Mouse (Mus musculus): ENCODE measurements at regions not wholly inside any gene's neighbourhood (a gene's known extent, or its start where the extent isn't known, plus 50 kb on each side); places are given as distances from the start of the nearest gene placed in this dataset.

DNA sequence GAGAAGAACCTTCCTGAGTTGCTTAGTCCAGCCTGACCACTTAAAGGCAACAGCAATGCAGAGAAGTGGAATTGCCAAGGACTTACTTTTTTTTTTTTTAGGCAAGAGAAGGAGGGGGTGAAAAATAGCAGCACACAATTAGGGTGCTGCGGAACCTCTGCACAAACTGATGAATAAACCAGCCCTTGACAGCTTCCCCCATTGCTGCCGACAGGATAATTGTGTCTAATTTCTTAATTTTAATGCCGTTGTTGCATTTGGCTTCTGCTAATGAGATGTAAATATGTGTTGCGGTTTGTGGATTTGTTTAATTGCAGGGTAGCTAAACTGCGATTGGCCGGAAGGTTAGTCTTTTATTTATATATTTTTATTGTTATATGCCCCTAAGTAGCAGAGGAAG is 157.5 kb upstream of the B3gat1 start:
- DNase-seq, result no peak

DNA sequence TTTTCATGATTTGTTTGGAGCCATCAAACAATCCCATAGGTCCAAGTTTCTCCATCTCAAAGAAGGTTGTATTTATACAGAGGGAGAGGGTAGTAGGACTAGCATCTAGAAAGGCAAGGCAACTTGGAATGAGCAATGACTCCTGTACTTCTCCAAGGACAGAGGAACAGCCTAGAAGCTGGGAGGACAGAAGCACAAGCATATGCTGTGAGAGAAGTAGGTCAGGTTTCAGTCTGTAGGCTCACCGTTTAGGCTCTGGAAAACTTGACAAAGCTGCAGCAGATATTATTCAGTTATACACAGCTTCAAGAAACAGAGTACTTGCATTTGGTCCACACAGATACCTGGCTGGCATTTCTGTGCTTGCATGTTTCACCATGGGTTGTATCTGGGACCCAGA is 131.5 kb upstream of the B3gat1 start:
- DNase-seq, result no peak

DNA sequence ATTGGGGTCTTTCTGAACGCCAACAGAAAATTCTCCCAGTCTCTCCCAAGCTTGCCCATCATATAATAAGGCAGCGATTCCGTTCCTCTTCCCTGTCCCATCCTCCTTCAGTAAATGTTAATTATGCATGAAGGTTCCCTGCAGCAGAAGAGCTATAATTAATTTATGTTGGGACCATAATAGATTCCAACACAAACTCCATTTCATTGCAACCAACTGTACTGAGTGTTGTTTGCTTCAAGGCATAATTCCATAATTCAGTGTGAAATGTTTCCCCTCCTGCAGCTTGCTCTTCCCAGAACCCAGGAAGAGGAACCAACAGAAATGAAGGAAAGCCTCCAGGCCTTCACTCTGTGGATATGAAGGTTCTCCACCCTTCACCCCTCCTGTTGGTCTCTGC is 129.0 kb upstream of the B3gat1 start:
- no peak for DNase-seq

- DNase-seq, result no peak
Observed at GRCm38 (mm10) chr9:26611711-26612437, 121.7 kb upstream of the B3gat1 start.

- no peak for DNase-seq
Observed at GRCm38 (mm10) chr9:26622840-26623448, 110.6 kb upstream of the B3gat1 start.

DNA sequence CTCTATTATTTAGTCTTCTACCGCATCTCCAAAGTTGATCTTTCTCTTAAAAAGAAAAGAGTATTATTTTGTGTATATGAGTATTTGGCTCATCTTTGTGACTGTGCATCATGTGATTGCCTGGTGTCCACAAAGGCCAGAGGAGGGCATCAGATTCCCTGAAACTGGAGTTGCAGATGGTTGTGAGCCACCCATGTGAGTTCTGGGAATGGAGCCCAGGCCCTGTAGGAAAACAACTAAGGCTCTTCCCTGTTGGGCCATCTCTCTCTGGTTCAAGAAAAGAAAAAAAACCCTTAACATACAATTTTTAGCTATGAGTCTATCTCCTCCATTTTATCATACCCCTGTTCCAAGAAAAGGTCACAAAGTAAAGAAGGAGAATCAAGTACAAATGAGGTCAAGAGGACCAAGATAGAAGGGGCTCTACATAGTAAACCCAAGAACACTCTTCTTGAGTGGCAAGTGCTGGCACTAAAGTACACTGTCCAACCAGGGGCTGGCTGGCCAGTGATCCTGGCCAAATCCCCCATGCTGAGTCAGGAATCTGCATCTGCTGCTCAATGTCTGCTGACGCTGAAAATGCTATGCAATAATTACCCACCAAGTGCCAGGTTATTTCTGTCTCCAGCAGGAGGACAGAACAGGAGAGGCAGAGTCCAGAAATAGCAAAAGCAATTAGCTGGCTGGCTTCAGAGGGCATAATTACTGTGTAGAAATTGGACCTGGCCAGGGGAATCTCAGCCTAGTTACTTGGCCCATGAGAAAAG is 108.2 kb upstream of the B3gat1 start:
- DNase-seq, result no peak

- DNase-seq, result peak; percentile 17
Observed at GRCm38 (mm10) chr9:26632891-26633650, 100.5 kb upstream of the B3gat1 start.

GRCm38 (mm10) chr9:26635211-26635610 is 98.3 kb upstream of the B3gat1 start:
- DNase-seq, result no peak

DNA sequence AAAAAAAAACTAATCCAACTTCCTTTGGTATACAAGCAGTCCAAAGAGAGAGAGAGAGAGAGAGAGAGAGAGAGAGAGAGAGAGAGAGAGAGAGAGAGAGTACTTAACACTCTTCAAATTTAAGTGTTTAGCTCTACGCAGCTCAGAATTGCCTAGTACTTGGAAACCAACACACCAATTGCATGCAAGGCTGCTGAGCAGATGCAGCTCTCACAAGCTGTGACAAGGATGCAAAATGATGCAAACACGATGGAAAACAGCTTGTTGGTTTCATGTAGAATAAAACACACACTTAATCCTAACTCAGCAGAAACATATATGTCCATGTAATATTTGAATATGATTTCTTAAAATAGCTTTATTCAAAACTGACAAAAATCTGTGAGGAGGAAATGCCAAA is 94.9 kb upstream of the B3gat1 start:
- no peak for DNase-seq

GRCm38 (mm10) chr9:26642302-26642701 is 91.2 kb upstream of the B3gat1 start:
- DNase-seq, result no peak

DNA sequence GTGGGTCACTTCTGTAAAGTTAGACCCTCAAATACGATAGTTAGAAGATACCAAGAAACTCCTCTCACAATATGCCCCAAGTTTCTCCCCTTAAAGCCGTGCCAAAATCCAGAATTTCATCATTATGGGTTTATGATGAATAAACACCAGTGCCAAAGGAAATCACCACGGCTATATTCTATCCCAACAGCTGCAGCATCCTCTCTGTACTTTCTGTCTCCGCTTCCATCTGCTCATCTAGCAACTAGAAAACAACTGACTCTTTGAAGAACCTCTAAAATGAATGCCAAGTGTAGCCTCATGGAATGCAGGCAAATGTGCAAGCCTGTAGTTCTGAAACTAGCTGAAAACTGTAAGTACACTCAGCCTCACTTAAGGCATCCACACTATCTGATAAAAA is 90.7 kb upstream of the B3gat1 start:
- DNase-seq, result no peak

GRCm38 (mm10) chr9:26649506-26649905 is 84.0 kb upstream of the B3gat1 start:
- no peak for DNase-seq

GRCm38 (mm10) chr9:26652920-26653319 is 80.6 kb upstream of the B3gat1 start:
- DNase-seq, result no peak

- DNase-seq, result no peak
Observed at GRCm38 (mm10) chr9:26659366-26659765, 74.2 kb upstream of the B3gat1 start.

GRCm38 (mm10) chr9:26663544-26663943 is 70.0 kb upstream of the B3gat1 start:
- DNase-seq, result no peak

DNA sequence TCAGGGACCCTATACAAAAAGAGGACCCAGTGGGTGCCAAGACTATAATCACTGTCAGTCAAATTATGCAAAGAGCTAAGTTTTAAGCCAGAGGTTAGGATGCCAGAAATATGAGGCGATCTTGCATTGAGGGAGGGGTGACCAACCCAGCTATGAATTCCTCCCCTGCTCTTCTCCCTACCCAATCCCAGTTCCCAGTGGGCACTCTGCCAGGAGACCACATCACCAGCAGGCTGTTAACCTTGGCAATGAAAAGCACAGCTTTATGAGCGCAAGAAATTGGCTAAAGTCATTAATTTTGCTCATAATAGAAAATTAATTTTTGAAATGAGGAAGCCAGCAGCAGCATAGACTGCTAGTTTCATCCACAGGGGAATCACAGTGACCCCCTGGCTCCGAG is 65.7 kb upstream of the B3gat1 start:
- peak; percentile 47 for DNase-seq

DNA sequence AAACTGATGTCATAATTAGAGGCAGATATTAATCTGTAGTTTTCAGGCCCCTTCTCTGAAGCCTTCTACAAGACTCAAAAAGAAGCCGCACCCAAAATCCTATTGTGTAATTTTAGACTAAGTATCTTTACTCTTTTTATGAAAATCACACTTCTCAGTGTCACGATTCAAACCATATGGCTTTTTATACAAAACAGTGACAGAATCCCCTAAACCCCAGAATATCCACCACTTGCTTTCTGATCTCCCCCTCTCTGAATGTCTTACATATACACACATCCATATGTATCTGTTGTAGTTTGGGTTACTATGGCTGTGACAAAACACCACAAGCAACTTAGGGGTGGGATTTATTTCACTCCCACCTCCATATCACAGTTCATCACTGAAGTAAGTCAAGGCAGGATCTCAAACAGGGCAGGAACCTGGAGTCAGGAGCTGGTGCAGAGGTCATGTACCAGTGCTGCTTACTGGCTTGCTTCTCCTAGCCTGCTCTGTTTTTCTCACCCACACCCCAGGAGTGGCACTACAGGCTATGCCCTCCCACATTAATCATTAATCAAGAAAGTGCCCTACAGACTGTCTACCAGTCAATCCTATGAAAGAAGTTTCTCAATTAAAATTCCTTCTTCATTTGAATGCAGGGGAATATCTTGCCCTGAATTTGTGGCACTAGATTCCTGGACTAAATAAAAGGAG is 59.3 kb upstream of the B3gat1 start:
- no peak for DNase-seq

GRCm38 (mm10) chr9:26678288-26678687 is 55.2 kb upstream of the B3gat1 start:
- DNase-seq, result no peak

- no peak for DNase-seq
Observed at GRCm38 (mm10) chr9:26681516-26681915, 52.0 kb upstream of the B3gat1 start.
